Mouse (Mus musculus) common myeloid progenitor, adult 5-6 weeks (primary cell): ENCODE measurements around the gene Zmpste24. TPM values are rescaled to one million over a fixed set of nuclear protein-coding genes. Genes with fewer than 3 reads are reported as not detected.
A peak's percentile ranks its signal among the peaks of the same experiment; 100 is the strongest.

Experiments
- ATAC-seq: replicated peaks from 2 replicates; pipeline ENCODE4 v1.8.0; 2016; ENCODE audit warnings: low read depth, mild to moderate bottlenecking, moderate TSS enrichment, inconsistent platforms; ENCODE audit not compliant: poor library complexity, severe bottlenecking
- total RNA-seq: library from RNA; stranded (forward); fragments of 200-1000, 187-1606 nt; gene quantifications from 2 replicates; pipeline ENCODE4 v1.2.3, GENCODE M21; 2017

Zmpste24 gene
- total RNA-seq, 1 experiment from 2014 or later, result 60.1 TPM

DNA sequence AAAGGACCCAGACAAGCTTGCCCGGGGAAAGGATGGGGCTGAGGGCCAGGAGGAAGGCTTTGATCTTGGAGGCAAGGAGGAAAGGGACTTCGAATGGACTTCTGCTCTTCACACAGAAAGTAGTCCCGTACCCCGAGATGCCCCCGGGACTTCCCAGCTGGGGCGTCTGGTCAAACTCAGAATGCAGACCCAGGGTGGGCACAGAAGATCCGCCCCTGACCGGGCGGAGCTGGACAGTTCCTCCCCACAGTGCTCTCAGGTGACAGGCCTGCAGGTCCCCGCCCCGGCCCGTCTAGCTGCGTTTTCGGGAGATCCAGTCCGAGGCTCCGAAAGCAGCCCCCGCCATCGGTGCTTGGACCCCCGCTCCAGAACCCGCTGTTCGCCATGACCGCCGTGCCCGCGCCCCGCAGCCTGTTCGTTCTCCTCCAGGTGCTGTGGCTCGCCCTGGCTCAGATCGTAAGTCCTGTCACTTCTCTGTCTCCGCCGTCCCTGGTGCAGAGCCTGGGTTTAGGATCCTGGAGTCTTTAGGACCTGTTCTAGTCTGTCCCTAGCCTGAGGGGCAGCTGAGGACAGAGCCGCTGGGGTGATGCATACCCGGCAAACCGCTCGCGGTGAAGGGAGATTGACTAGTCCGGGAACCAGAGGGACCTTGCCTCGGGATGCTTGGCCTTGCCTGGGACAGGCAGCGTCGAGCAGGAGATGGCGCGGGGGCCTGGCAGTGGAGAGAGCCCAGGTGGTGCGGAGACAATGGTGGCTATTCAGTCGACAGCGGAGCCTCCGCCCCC, 58.5 kb downstream of the Zmpste24 start, which contains the start of gene Col9a2:
Gene Col9a2 (plus strand): TSS at position 55 of the 785 bp plus-strand sequence.
- peak; percentile 9; the same call in 1 of the 2 replicates for ATAC-seq

DNA sequence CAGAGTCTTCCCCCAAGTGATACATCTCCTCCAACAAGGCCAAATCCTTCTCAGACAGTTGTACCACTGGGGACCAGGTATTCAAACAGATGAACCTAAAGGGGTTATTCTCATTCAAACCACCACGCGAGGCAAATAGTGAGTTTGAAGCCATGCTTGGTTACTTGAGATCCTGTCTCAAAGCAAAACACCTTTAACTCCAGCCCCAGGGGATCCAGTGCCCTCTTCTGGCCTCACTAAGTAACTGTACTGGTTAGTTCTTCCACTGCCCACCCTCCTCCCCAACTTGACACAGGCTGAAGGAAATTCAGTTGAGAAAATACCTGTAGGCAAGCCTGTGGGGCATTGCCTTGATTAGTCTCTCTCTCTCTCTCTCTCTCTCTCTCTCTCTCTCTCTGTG, 65.0 kb downstream of the Zmpste24 start:
- ATAC-seq, result peak; percentile 61

DNA sequence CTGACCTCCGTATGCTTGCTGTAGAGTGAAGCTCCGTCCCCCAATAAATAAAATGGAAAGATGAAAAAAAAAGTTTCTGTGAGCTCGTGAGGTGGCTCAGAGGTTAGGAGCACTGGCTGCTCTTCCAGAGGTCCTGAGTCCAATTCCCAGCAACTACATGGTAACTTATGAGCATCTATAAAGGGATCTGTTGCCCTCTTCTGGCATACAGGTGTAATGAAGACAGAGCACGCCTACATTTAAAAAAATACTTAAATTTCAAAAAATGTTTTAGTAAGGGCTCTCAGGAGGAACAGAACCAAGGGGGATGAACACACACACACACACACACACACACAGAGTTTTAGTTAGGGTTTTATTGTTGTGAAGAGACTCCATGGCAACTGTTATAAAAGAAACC, 66.6 kb downstream of the Zmpste24 start:
- ATAC-seq, result peak; percentile 54

DNA sequence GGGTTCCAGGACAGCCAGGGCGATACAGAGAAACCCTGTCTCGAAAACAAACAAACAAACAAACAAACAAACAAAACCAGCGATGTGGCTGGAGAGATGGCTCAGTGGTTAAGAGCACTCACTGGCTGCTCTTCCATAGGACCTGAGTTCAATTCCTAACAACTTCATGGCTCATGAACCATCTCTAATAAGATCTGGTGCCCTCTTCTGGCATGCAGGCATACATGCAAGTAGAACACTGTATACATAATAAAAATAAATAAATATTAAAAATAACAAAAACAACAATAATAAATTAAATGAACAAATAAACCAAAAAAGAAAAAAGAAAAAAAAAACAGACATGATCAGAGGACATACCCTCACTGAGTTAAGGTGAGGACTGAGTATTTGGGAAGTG, 68.4 kb downstream of the Zmpste24 start:
- no peak for ATAC-seq

DNA sequence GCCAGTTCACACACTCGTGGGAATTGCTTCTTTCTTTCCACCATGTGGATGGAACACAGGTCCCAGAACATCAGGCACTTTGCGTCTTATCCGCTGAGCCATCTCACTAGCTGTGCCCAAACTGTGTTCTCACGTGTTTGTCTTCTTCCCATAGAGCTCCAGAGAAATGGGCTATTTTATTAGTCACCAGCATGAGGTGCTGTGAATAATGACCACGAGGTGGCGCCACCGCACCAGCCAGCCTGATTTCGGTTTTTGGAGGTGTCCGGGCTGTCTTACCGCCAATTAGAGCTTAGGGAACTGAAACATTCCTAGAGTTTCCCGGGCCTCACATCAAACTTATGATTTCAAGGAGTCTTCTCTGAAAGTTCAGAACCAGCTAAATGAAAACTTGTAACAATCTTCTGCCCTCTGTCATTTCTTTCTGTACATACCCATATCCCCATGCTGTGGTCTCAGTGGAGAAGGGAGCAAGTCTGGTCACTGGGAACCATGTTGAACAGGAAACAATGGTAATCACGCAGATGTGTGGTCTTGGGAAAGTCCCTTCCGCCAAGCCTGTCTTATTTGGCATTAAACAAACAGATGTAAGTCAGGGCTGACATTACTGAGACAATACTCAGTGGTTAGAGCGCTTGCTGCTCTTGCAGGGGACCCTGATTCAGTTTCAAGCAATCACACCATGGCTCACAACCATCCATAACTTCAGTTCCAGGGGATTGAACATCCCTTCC, 69.2 kb downstream of the Zmpste24 start:
- ATAC-seq, result 0 out of 2 replicates have a peak, but pooled peaks have one; percentile 15

DNA sequence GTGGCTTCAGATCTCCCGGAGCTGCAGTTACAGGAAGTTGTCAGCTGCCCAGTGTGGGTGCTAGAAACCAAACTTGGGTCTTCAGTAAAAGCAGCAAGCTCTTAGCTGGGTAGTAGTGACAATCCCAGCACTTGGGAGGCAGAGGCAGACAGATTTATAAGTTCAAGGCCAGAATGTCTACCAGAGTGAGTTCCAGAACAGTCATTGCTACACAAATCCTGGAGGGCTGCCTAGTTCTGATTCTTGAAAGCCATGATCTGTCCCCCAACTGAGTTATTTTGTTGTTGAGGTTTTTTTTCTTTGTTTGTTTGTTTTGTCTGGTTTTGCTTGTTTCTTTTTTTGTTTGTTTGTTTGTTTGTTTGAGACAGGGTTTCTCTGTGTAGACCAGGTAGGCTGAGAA, 69.9 kb downstream of the Zmpste24 start:
- no peak for ATAC-seq

DNA sequence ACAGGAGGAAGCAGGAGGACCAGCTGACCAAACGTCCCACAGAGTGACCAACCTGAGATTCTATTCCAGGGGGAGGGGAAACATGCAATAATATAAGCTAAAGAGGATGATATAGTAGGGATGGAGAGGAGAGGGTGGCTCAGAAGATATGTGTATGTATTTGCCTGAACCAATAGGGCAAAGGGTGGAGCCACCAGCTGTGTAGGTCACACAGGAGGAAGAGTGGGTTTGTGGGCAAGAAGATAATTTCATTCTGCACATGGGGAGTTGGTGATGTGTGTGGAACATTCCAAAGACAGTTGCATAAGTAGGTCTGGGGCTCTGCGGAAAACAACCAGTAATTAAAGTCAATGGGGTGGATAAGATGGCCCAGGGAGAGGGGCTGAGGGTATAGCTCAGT, 72.4 kb downstream of the Zmpste24 start:
- peak; percentile 75 for ATAC-seq

DNA sequence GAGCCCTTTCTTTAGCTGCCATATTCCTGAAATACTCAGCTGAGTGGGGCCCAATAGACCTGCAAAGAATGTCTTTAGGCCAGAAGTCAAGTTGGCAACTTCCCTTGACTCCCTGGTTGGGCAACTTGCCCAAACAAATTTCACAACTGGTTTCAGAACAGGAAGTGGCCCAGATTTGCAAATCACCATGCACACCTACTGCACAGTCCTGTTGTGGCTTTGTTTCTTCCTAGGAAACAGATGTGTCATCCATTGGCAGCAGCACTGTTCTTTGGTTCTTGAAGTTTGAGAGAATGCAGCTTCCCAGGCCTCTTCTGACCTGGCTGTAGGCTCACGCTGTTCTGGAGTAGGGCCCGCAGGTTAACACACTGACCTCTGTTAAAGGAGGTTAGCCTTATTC, 74.1 kb downstream of the Zmpste24 start:
- peak; percentile 67 for ATAC-seq

DNA sequence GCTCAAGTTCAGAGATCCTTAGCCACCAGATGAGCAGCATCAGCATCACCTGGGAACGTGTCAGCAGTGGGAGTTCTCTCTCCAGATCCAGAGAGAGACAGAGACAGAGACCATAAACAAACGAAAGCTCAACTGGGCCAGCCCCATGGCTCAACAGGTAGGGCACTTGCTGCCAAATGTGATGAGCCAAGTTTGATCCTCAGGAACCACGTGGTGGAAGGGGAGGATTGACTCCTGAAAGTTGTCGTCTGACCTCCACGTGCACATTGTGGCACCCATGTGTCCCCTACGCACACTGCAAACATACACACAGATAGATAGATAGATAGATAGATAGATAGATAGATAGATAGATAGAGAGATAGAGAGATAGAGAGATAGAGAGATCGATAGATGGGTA, 74.6 kb downstream of the Zmpste24 start:
- no peak for ATAC-seq

DNA sequence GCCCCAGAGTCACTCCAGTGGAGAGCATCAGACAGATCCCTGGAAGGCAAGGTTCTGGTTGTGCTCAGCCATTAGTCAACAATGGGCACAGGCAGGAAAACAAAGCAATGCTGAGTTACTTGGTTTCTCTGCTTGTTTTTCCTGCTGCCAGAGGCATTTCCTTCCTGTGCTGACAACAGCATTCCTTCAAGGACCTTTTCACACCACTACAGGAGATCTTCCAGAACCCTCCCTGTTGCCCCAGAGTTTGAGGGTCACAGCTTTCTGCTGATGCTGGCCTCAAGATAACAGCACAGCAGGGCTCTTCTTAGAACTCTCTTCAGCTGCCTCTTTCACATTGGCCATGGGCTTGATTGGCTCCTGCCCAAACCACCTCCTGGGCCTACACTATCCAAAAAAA, 76.1 kb downstream of the Zmpste24 start:
- no peak for ATAC-seq

DNA sequence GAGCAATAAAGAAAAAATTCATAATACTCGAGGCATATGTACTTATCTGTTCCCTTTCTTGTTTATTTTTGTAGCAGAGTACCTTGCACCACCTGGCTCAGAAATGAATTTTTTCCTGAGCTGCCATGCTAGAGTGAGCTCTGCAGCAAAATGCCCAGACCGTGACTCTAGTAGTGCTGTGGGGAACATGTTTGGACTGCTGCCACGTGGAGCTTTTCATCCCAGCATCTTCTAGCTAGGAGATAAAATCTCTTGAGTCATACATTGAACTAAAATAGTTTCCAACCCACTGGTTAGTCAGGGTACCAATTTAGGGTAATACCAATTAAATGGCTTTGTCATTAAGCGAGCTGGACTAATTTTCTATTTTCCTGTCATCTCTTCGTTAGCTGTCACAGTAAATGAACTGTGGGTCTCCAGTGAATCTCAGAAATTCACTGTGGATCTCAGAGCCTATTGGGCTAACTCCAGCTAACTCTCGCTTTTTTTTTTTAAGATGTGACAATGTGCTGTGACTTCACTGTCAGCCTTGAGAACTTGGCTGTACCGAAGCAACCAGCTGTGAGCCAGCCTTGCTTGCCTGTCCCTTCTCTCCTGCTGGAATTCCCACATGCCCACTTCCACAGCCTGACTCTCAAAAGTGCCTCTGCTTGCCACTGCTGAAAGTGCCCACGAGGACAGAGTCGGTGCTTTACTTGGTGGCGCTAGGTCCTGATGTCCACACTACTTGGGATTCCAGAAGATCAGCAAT, 77.8 kb downstream of the Zmpste24 start:
- no peak for ATAC-seq

DNA sequence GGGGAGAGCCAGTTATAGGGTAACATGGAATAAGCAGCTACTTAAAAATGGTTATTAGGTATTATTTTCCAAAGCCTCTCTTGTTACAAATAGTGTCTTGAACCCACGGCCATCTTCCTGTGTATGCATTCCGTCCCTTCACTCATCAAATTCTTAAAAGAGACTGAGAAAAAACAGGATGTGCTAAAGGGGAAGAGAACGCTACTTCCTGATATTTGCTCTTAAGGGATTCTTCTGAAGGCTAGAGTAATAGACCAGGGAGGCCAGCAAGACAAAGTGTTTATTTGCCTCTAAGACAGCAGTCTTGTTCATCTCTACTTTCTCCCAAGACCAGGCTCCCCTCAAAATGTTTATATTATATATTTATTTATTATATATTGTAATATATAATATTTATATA, 79.8 kb downstream of the Zmpste24 start:
- ATAC-seq, result no peak

DNA sequence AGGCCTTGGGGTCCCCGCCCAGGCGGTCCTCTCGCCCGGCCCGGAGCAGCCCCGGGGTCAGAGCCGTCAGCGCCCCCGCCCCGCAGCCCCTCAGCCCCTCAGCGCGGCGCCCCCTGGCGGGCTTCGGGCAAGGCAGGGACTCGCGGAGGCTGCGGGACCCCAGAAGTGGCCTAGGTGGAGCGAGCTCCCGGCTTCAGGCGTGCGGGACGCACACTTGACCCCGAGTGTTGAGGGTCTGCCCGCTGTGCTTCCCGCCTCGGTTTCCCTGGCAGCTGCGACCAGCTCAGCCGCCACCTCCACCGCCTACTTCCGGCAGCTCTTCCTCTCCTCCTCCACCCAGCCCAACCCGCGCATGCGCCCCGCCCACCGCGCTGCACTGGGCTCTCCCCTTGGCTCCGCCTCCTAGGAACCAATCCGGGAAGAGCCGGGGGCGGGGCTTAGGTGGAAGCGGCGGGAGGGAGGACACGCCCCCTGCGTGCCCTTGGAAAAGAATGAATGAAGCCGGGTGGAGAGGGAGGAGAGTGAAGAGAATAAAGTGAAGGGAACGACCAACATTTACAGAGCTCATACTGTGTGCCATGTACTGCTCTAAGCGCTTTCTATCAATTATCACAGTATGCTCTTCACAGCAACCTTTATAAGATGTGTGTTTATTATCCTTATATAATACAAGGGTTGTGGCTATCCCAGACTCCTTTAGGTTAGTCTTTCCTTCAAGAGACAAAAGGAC, 80.9 kb downstream of the Zmpste24 start, which contains the start of gene Smap2:
Gene Smap2 (minus strand): TSS at position 320 of the 730 bp plus-strand sequence.
- peak; percentile 76 for ATAC-seq

DNA sequence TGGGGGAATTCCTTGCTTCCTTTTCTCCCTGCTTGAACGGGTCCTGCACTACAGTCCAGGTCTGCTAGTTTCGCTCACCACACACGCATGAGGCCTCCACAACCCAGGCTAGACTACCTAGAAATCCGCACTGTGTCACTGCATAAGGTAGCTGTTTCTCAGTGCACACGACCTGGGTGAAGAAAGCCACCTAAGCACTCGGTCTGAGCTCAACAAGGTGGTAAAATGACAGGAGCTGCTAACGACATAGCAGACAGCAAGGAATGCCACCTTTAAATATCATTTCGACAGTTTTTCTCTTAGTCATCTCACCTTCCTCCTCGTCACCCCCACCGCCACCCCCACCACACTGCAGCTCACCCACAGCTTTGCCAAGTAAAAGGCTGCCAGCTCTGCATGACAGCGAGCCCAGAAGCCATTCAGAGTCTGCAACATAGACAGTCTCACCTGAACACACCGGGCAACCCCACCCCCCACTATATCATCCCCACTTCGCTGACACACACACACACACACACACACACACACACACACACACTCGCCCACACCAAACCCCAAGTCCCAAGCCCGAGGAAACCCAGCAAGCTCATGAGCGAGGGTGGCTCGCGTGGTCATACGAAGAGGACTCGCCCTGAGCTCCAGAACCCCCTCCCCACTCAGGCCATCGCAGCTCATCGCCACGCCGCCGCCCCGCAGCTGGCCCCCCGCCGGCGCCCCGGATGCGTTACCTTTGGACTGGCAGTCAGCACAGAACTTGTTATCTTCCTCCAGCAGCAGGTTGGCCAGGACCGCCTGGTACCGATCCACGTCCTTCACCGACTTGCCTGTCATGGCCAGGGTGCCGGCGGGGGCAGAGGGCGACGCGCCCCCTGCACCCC, 81.8 kb downstream of the Zmpste24 start:
- ATAC-seq, result peak; percentile 16; the same call in 1 of the 2 replicates

DNA sequence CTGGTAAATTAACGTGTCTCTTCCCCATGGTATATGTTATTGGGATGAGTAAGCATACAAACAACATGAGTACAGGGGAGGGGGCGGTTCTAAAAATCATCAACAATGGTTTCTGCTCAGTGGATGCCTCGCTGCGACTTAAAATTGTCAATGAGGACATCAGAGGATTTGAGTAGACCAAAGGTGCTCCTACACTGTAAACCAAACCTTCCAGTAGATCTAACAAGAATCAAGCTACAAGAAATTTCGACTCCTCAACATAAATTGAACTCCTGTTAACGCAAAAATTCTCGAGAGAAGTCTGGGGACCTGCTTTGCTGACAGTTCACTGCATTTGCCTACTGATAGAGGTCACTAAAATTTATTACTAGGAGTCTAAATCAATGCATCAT, 82.8 kb downstream of the Zmpste24 start:
- no peak for ATAC-seq

DNA sequence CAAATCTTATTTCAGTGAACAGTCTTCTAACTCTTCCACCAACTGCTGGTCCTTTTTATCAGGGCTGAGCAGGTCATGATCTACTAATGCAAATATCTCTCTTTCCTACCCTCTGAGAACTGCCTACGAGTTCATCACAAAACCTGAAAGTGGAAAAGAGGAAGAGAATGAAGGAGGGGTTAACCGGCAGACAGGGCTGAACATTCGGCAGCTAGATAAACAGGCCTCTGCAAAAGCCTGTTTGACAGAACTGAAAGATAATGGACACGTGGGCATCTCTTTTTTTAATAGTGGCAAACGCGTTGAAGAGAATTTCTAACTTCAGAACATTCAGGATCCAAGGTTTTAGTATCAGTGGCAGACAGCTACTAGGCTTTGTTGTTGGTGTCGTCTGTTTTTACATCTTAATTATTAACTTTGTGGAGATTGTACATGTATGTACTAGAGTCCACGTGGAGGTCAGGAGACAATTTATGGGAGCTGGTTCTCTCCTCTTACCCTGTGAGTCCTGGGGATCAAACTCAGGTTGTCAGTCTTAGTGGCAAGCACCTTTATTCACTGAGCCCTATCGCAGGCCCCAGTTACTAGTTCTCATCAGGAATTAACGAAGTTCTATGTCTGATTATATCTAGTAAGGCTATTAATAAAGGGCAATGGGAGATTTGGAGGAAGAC, 83.3 kb downstream of the Zmpste24 start:
- peak; percentile 64 for ATAC-seq

DNA sequence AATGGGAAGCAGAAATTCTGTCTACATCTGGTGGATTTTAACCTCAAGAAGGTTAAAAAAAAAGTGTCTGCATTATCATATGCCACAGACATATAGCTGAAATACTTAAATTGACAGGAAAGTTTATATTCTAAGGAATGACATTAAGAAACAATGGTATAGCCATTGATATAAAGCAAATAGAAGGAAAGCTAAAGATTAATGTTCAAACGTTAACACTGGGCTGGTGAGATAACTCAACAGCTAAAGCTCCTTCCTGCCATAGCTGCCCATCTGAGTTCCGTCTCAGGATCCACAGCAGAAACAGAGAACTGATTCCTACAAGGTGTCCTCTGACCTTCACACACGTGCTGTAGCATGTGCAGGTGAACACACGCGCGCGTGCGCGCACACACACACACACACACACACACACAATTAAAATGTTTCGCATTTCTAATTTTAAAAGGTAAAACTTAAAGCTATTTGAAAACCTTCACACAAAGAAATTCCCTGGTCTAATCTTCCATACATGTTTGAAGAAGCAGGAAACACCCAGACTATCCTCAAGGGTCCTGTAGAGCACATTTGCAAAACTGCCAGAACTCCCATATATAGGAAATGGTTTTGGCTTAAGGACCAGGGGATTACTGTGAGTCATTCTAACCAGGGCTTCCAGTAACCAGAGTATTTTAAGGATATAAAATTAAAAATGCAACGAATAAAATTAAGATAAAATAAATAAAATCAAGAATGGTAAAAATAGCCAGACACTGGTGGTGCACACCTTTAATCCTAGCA, 87.1 kb downstream of the Zmpste24 start:
- no peak; the same call in 1 of the 2 replicates for ATAC-seq
